Mouse (Mus musculus): ENCODE measurements around the gene Arhgap23.

GRCm38 (mm10) chr11:97398506-97398905 lies 16.8 kb upstream of the Arhgap23 start:
- no peak for TF ChIP-seq CTCF (IDR thresholded peaks at IDR 0.05; ENCODE audit: borderline replicate concordance, insufficient read depth, low read depth, low read length)
- no peak for TF ChIP-seq POLR2A (IDR thresholded peaks at IDR 0.05; ENCODE audit: borderline replicate concordance, insufficient read depth, low read length)

Data from cerebellum, adult 2 months (tissue).